Mouse (Mus musculus) kidney, embryonic 15.5 days (tissue): Measurements from ENCODE around the gene Rbm46. TPM values are rescaled to one million over a fixed set of nuclear protein-coding genes. Genes with fewer than 3 reads are reported as not detected.

ENCODE experiments used
- ATAC-seq: fragments of 200-750 bp; cut with Nextera tagmentation; replicated peaks from 2 replicates; pipeline ENCODE4 v1.8.0; 2017; ENCODE audit warnings: moderate TSS enrichment; ENCODE audit not compliant: low FRiP score
- H3K27ac ChIP-seq: fragments of 300-500 bp; sonication (generic); 2 replicates; pipeline ENCODE4 v1.5.1; 2015; ENCODE audit warnings: mild to moderate bottlenecking, inconsistent platforms
- H3K27me3 ChIP-seq: fragments of 300-500 bp; sonication (generic); 2 replicates; pipeline ENCODE4 v1.6.1; 2015; ENCODE audit warnings: inconsistent platforms
- H3K36me3 ChIP-seq: fragments of 300-500 bp; sonication (generic); 2 replicates; pipeline ENCODE4 v1.6.1; 2015; ENCODE audit warnings: inconsistent platforms
- H3K4me1 ChIP-seq: fragments of 300-500 bp; sonication (generic); 2 replicates; pipeline ENCODE4 v1.6.1; 2015; ENCODE audit warnings: inconsistent platforms
- H3K4me2 ChIP-seq: fragments of 300-500 bp; sonication (generic); 2 replicates; pipeline ENCODE4 v1.6.1; 2015; ENCODE audit warnings: moderate library complexity, mild to moderate bottlenecking, inconsistent platforms
- H3K4me3 ChIP-seq: fragments of 300-500 bp; sonication (generic); replicated peaks from 2 replicates; pipeline ENCODE4 v1.5.1; 2015; ENCODE audit warnings: mild to moderate bottlenecking, inconsistent platforms
- H3K9ac ChIP-seq: fragments of 300-500 bp; sonication (generic); 2 replicates; pipeline ENCODE4 v1.6.1; 2015; ENCODE audit warnings: mild to moderate bottlenecking, inconsistent platforms
- H3K9me3 ChIP-seq: fragments of 300-500 bp; sonication (generic); replicated peaks from 2 replicates; pipeline ENCODE4 v1.6.1; 2016; ENCODE audit warnings: inconsistent platforms
- WGBS: fragments of 180-500 bp; shearing (Covaris S2); methylation state at CpG from one replicate; pipeline ENCODE4 v1.1.7; 2015; ENCODE audit warnings: mixed read lengths; 5-methylcytosine and 5-hydroxymethylcytosine counted together
- polyA plus RNA-seq: library from polyadenylated mRNA; unstranded; fragments of >200 nt; fragmentation: Nextera tagmentation; extraction: Ambion mirVana; gene quantifications from 2 replicates; pipeline ENCODE4 v1.2.1, GENCODE M21; 2015

The Rbm46 gene
- 2.9 and 3.3 TPM in 2 replicates for polyA plus RNA-seq

GRCm38 (mm10) chr3:82876372-82876739, at the start of gene Rbm46:
Gene Rbm46, minus strand, starts transcription at chr3:82876483.
- ATAC-seq: peak; percentile 96
- Histone ChIP-seq H3K4me2 (peak within 1 kb of the TSS; percentile 74), H3K9me3 (no peaks in the 10 kb centered on the region), H3K27me3 (peaks cover 26% of the 10 kb centered on the region), H3K4me1 (peaks cover 9% of the 10 kb centered on the region), H3K4me3 (peak within 1 kb of the TSS; percentile 46), H3K36me3 (no peaks in the 10 kb centered on the region), H3K9ac (no peak within 1 kb of the TSS), H3K27ac (no peak within 1 kb of the TSS)
- 25% methylated on average over 36 of the region's 36 CpGs for WGBS

GRCm38 (mm10) chr3:82915632-82916031, 39.3 kb upstream of the Rbm46 start:
- H3K36me3 ChIP-seq: no peaks in the 10 kb centered on the region
- H3K9me3 ChIP-seq: no peaks in the 10 kb centered on the region
- H3K27ac ChIP-seq: no peak overlapping the region
- no peaks in the 10 kb centered on the region for H3K27me3 ChIP-seq
- ATAC-seq: no peak
- WGBS: 46% methylated on average over 1 of the region's 1 CpGs
- H3K4me1 ChIP-seq: no peaks in the 10 kb centered on the region
- H3K4me2 ChIP-seq: no peak overlapping the region
- no peak overlapping the region for H3K9ac ChIP-seq
- no peak overlapping the region for H3K4me3 ChIP-seq

- no peak for ATAC-seq
- 76% methylated on average over 2 of the region's 2 CpGs for WGBS
- no peak overlapping the region for H3K4me2 ChIP-seq
Measured at GRCm38 (mm10) chr3:82908671-82909070, 32.4 kb upstream of the Rbm46 start.

GRCm38 (mm10) chr3:82904211-82904908, 28.1 kb upstream of the Rbm46 start:
- Histone ChIP-seq H3K4me3 (peak overlapping the region; percentile 46), H3K4me2 (peak overlapping the region; percentile 86), H3K9ac (no peak overlapping the region), H3K9me3 (no peaks in the 10 kb centered on the region), H3K27me3 (peaks cover 39% of the 10 kb centered on the region), H3K36me3 (no peaks in the 10 kb centered on the region), H3K4me1 (peaks cover 15% of the 10 kb centered on the region), H3K27ac (no peak overlapping the region)
- 0 out of 2 replicates have a peak, but pooled peaks have one; percentile 22 for ATAC-seq
- WGBS: under 1% methylated on average over 31 of the region's 31 CpGs

More at GRCm38 (mm10) chr3:82908671-82909070, 32.4 kb upstream of the Rbm46 start:
- Histone ChIP-seq H3K9ac (no peak overlapping the region), H3K9me3 (no peaks in the 10 kb centered on the region), H3K36me3 (no peaks in the 10 kb centered on the region), H3K27ac (no peak overlapping the region), H3K4me1 (peaks cover 10% of the 10 kb centered on the region), H3K4me3 (no peak overlapping the region), H3K27me3 (peaks cover 22% of the 10 kb centered on the region)

- Histone ChIP-seq H3K9me3 (no peaks in the 10 kb centered on the region), H3K27ac (no peak within 1 kb of the TSS)
Measured at GRCm38 (mm10) chr3:82903613-82904205, 27.4 kb upstream of the Rbm46 start, which contains the start of gene Lrat. Gene Lrat, minus strand, starts transcription at chr3:82903973.

GRCm38 (mm10) chr3:82902757-82903612, 26.7 kb upstream of the Rbm46 start:
- Histone ChIP-seq H3K9me3 (no peaks in the 10 kb centered on the region), H3K36me3 (no peaks in the 10 kb centered on the region), H3K4me2 (peak overlapping the region; percentile 86), H3K4me3 (peak overlapping the region; percentile 46), H3K9ac (no peak overlapping the region), H3K27ac (no peak overlapping the region), H3K27me3 (peaks cover 39% of the 10 kb centered on the region), H3K4me1 (peaks cover 15% of the 10 kb centered on the region)
- ATAC-seq: no peak
- WGBS: 20% methylated on average over 20 of the region's 20 CpGs

More at GRCm38 (mm10) chr3:82903613-82904205, 27.4 kb upstream of the Rbm46 start, which contains the start of gene Lrat:
- Histone ChIP-seq H3K4me3 (peak within 1 kb of the TSS; percentile 46), H3K9ac (no peak within 1 kb of the TSS), H3K4me1 (peaks cover 15% of the 10 kb centered on the region), H3K36me3 (no peaks in the 10 kb centered on the region), H3K27me3 (peaks cover 39% of the 10 kb centered on the region), H3K4me2 (peak within 1 kb of the TSS; percentile 86)
- peak; percentile 77 for ATAC-seq
- under 1% methylated on average over 35 of the region's 35 CpGs for WGBS

GRCm38 (mm10) chr3:82888842-82889241, 12.6 kb upstream of the Rbm46 start:
- WGBS: 12% methylated on average over 2 of the region's 2 CpGs
- ATAC-seq: no peak
- H3K27me3 ChIP-seq: no peaks in the 10 kb centered on the region
- no peaks in the 10 kb centered on the region for H3K9me3 ChIP-seq
- no peak overlapping the region for H3K27ac ChIP-seq
- H3K4me3 ChIP-seq: no peak overlapping the region
- H3K4me2 ChIP-seq: no peak overlapping the region
- H3K36me3 ChIP-seq: no peaks in the 10 kb centered on the region
- H3K9ac ChIP-seq: no peak overlapping the region
- no peaks in the 10 kb centered on the region for H3K4me1 ChIP-seq

GRCm38 (mm10) chr3:82877258-82877657, 975 bp upstream of the Rbm46 start:
- peaks cover 26% of the 10 kb centered on the region for H3K27me3 ChIP-seq
- WGBS: 9% methylated on average over 4 of the region's 4 CpGs
- no peak for ATAC-seq

GRCm38 (mm10) chr3:82875671-82876371, 462 bp downstream of the Rbm46 start:
- peak; percentile 27; the same call in 1 of the 2 replicates for ATAC-seq

More at GRCm38 (mm10) chr3:82877258-82877657, 975 bp upstream of the Rbm46 start:
- Histone ChIP-seq H3K4me3 (no peak overlapping the region), H3K9ac (no peak overlapping the region), H3K9me3 (no peaks in the 10 kb centered on the region), H3K4me2 (peak overlapping the region; percentile 74; the same call in 1 of the 2 replicates), H3K27ac (no peak overlapping the region), H3K36me3 (no peaks in the 10 kb centered on the region), H3K4me1 (peaks cover 9% of the 10 kb centered on the region)

GRCm38 (mm10) chr3:82857414-82858077, 18.7 kb downstream of the Rbm46 start:
- no peak overlapping the region for H3K4me2 ChIP-seq
- no peak overlapping the region for H3K27ac ChIP-seq
- H3K36me3 ChIP-seq: no peaks in the 10 kb centered on the region
- H3K4me3 ChIP-seq: no peak overlapping the region
- H3K27me3 ChIP-seq: no peaks in the 10 kb centered on the region
- no peaks in the 10 kb centered on the region for H3K4me1 ChIP-seq
- WGBS: 34% methylated on average over 4 of the region's 4 CpGs
- no peak for ATAC-seq
- no peaks in the 10 kb centered on the region for H3K9me3 ChIP-seq
- no peak overlapping the region for H3K9ac ChIP-seq

More at GRCm38 (mm10) chr3:82875671-82876371, 462 bp downstream of the Rbm46 start:
- H3K27me3 ChIP-seq: peaks cover 26% of the 10 kb centered on the region
- peak overlapping the region; percentile 46 for H3K4me3 ChIP-seq
- no peaks in the 10 kb centered on the region for H3K36me3 ChIP-seq
- no peaks in the 10 kb centered on the region for H3K9me3 ChIP-seq
- H3K4me1 ChIP-seq: peaks cover 9% of the 10 kb centered on the region
- peak overlapping the region; percentile 74 for H3K4me2 ChIP-seq
- 21% methylated on average over 69 of the region's 69 CpGs for WGBS
- H3K9ac ChIP-seq: no peak overlapping the region
- H3K27ac ChIP-seq: no peak overlapping the region

GRCm38 (mm10) chr3:82825165-82825564, 51.1 kb downstream of the Rbm46 start:
- Histone ChIP-seq H3K27me3 (no peaks in the 10 kb centered on the region), H3K9ac (no peak overlapping the region), H3K9me3 (no peaks in the 10 kb centered on the region), H3K4me2 (no peak overlapping the region), H3K4me3 (no peak overlapping the region), H3K27ac (no peak overlapping the region), H3K36me3 (no peaks in the 10 kb centered on the region), H3K4me1 (no peaks in the 10 kb centered on the region)
- no peak for ATAC-seq
- WGBS: 87% methylated on average over 9 of the region's 9 CpGs
